Mouse (Mus musculus): Measurements from ENCODE around the gene Fam53b.
A peak's percentile ranks its signal among the peaks of the same experiment; 100 is the strongest.

Fam53b gene

DNA sequence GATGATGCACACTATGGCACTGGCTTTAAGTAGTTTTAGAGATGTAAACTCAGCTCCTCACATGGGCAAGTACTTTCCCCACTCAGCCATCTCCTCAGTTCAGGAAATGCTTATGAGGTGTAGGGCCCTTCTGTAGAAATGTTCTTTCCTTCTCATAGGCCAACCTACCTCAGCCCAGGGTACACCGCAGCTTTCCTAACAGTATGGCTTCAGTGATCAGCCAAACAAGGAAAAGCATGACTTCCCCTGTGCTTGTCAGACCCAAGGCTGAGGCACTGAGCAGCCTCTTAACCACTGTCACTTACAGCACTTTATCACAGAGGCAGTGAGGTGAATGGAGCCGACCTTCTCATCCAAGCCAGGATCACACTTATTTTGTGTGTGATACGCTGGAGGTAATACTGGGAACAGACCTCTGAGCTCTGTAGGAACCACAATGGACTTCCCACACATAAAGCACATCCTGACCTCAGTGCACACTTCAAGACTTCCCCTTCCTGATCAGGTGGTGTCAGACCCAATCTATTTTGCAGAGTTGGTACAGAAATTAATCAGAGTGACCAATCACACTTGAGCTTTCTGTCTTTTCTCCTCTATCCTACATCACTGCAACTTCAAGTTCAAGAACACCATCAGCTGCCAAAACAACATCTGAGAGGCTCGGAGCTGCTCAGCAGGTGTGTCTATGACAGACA is 26.0 kb downstream of the Fam53b start:
- no peak for DNase-seq (ENCODE audit: low spot score)

- DNase-seq (ENCODE audit: low spot score) = no peak
Measured at GRCm38 (mm10) chr7:132787022-132787421, 26.7 kb downstream of the Fam53b start.

DNA sequence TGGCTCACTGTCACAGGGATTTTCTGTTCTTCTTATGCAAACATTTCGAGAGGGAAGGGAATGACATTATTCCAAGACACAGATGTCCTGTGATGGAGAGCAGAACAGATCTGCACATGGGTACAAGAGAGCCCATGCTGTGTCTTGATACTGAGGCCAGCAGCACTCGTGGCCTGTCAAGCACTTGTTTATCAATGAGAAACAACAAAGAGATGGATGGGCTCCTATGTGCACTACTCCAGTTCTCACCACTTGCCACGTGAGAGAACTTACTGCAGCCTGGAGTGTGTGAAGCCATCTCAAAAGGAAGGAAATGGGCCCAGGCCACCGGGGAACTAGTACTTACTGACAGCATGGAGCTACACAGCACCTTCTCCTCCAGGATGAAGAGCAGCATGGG is 27.2 kb downstream of the Fam53b start:
- no peak for DNase-seq (ENCODE audit: low spot score)

- no peak for DNase-seq (ENCODE audit: low spot score)
Measured at GRCm38 (mm10) chr7:132786011-132786410, 27.7 kb downstream of the Fam53b start.

DNA sequence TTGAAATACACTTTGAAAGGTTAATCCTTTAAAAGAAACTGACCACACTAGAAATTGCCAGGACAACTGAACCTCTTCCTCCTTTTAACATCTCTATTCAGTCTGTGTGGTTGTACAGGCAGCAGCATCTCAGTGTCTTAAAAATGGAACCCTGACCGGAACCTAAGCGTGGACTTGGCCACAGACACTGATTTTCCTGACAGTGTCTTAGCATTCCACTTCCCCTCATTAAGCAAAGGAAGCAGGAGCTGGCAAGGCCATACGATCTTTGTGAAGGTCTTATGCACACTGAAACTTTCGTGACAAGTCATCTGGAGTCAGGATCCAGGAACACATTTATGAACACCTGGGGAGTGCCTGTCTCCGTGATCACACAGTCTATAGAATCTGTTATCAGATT is 29.6 kb downstream of the Fam53b start:
- DNase-seq (ENCODE audit: low spot score) = no peak

DNA sequence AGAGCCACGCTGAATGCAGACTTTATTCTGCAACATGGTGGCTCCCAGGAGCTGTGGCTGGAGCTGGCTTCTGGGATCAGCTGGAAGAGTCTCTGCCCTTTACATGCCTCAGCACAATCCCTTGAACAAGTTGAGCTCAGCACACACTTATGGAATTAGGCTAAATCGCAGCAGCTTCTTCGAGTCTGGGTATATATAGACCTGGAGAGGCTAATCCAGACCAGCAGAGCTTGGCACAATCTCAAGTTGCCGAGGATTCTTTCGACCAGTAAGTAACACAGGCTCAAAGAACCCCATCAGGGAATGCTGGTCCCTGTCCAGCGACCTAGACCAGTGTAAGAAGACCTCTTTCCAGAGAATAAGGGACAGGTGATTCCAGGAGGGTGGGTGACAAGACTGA is 31.8 kb downstream of the Fam53b start:
- DNase-seq (ENCODE audit: low spot score) = no peak

DNA sequence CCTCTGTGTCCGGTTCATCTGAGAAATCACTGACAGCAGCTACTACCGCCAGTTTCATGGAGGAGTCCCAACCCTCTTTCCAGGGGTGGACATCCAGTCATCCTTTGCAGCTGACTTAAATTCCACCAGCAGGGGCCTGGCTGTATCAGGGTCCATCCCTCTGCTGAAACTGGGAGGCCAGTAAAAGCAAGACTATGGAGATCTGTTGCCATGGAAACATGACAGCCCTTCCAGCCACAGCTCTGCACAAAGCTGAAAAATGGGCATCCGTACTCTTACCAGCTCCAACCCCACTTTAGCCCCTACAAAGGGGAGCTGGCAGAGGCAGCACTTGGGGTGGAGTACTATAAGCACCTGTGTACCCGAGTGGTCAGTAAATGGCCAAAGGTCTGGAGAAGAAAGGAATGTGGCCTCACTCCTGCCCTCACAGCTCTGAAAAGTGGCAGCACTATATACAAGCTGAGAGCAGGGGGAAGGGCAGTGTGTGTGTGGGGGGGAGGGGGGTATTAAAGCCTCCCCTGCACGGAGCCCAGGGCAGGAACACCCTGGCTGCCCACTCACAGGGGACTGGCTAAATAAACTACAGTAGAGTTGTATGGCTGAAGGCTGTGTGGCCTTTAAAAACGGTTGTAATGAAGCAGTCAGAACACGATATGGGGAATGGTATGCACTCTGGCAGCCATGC is 32.4 kb downstream of the Fam53b start:
- no peak for DNase-seq (ENCODE audit: low spot score)

- no peak for DNase-seq (ENCODE audit: low spot score)
Measured at GRCm38 (mm10) chr7:132780611-132781010, 33.1 kb downstream of the Fam53b start.

GRCm38 (mm10) chr7:132778630-132779029 is 35.1 kb downstream of the Fam53b start:
- DNase-seq (ENCODE audit: low spot score) = no peak

DNA sequence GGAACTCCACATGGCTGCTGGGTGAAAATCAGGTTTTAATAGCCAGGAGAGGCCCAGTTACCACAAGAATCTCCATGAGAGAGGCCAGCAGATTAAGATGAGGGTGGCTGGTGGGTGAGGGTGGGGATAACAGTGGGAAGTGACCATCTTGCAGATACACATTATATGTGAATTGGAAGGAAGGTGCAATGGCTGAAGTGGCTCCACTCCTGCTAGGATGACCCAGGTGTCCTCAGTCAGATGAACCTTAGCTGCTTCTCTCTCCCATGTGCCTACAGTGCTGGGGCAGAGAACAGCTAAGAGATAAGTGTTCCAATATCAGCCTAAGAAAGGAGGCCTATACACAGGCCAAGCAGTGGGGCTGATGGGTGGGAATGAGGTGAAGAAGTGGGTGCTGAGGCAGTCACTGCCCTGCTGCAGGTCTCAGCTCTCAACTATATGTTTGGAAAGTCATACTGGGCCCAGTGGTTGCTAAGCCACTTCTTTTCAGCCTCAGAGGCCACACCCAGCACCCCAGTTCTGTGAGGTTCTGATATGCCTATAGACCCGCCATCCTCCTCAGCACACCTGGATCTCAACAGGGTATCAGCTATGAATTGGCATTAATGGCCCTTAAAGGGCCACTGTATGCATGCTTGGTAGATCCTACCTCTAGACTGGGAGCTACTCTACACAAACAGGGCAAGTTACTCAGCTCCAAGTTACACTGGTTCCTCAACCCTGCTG is 35.8 kb downstream of the Fam53b start:
- no peak for DNase-seq (ENCODE audit: low spot score)

DNA sequence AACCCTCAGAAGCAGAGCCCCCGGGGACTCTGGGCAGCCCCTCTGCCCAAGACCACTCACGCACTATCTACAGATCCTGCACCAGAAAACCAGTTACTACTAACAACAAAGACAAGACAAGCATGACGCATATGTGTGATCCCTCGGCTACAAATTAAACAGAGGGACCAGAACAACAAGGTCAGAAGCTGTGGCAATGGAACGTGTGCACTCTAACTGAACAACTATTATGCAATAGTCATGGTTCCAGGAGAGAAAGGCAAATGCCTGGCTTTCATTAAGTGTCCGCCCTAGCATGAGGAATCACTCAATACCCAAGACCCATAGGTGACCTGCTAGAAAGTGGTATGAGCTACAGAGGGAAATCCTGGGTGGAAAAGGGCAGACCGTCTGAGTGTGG is 36.6 kb downstream of the Fam53b start:
- no peak for DNase-seq (ENCODE audit: low spot score)

GRCm38 (mm10) chr7:132776338-132777111 is 37.2 kb downstream of the Fam53b start:
- DNase-seq (ENCODE audit: low spot score) = no peak

- no peak for DNase-seq (ENCODE audit: low spot score)
Measured at GRCm38 (mm10) chr7:132775922-132776321, 37.8 kb downstream of the Fam53b start.

DNA sequence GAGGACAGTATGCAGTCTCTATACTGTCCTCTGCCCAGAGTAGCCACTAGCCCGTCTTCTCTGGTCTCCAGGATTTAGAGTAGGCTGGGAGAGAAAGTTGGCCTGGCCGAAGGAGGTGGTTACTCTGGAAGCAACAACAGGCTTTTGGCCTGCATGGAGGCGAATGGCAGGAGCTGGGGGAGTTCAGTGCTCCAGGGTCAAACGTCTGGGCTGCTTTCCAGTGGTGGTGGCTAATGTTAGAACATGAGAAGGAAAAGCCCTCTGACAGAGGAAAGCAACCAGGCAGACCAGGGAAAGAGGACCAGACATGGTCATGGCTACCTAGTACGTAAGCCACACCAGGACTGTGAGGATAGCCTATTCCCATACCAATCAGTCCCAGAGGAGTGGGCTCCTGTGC is 38.4 kb downstream of the Fam53b start:
- DNase-seq (ENCODE audit: low spot score) = peak; percentile 56

DNA sequence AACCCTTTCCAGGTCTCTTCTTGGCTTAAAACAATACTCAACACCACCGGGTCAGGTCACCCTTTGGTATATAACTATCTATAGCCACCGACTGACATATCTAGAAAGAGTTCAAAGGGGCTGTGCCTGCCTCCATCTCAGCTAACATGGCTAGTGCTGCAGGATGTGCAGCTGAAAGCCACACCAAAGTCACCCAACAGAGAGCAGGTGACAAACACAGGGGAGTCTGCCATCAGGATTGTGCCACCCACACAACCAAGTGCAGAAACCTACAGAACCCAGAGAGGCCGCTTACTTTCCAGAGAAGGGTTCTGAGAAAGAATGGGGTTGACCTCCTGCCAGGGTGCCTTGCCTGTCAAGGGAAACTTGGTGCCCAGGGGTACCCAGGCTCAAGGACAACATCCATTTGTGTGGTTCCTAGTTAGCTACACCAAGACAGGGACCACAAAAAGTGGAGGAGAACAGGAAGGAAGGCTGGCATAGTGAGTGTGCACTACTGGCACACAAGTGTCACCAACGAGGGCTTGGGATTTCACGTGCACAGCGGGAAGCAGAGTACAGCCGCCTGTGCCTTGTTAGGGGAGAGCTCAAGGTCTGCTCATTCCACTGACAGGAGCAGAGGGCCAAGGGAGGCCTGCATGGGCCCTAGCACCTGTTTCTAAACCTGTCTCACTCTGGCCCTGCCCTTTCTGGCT is 40.5 kb downstream of the Fam53b start:
- no peak for DNase-seq (ENCODE audit: low spot score)

DNA sequence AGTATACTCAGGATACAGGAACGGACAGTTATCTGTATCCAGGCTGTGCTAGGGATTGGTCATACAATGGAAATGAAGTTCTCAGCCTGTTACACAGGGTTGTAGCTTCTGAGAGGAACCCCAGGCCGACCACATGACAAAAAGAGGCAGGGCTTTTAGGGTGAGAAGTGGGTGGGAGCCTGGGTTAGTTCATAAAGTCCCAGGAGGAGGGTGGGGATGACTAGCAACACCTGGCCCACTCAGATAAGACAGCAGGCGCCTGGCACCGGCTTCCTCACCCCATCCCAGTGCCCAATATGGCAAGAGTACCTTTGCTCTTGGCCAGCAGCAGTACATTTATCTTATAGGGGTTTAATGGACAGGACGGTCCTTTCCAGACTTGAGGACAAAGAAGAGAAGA is 41.2 kb downstream of the Fam53b start:
- DNase-seq (ENCODE audit: low spot score) = no peak

DNA sequence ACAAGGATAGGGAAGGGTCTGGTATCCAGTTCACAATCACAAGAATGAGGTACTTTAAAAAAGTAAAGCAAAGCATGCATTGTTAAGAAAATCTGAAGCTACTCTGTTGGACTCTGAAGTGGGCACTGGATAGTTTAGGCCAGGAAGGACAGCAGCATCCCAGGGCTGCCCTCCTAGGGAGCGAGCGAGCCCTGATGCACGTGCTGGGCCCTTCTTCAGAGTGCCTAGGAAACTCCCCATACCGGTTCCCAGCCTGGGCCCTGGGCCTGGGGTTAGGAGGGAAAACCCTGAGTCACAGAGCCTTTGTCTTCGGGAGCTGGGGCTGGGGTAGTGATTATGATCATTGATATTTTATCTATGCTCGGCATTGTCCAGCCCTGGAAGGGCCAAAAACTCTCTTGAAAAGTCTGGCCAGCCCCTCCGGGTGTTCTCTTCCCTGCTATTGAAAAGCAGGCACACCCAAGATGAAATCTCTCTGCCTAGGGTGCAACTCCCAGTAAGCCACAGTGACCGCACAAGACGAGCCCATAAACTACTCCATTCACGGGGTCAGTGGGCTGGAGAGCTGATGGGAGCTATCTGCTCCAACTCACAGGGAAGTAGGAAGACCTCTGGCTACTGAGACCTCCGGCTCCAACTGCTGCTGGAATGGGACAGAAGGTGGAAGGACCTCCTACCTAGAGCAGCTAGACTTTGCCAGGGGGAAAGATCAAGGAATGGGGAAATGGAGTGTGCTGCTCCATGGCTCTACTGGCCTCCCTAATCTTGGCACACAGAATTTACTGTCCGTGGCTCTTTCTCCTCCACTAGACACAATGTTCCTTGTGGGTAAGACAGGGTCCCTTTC is 45.0 kb downstream of the Fam53b start:
- DNase-seq (ENCODE audit: low spot score) = no peak

DNA sequence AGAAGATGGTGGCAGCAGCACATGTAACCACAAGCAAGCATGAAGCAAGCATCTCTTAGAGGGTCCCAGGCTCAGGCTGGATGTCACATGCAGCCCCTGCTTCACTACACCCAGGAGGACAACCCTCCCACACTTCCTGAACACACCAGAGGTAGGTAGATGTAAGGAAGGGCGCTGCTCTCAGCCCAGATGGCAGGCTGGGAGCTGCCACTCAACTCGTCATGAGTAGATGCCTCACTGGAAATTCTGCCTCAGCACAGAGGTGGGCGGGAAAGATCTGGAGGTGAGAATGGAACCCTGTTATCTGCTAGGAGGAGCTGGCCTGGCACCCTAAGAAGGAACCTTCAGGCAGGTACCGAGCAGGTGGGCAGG is 45.7 kb downstream of the Fam53b start:
- no peak for DNase-seq (ENCODE audit: low spot score)

GRCm38 (mm10) chr7:132767233-132767998 is 46.3 kb downstream of the Fam53b start:
- no peak for DNase-seq (ENCODE audit: low spot score)

- DNase-seq (ENCODE audit: low spot score) = no peak
Measured at GRCm38 (mm10) chr7:132766235-132766871, 47.3 kb downstream of the Fam53b start.
